Mouse (Mus musculus) right cerebral cortex, postnatal 14 days (tissue): ENCODE data around the gene Wdsub1.
A peak's percentile ranks its signal among the peaks of the same experiment; 100 is the strongest.
"Not testable (repeated sequence)": the region's sequence is repeated elsewhere in the genome, so short reads cannot be mapped to it uniquely, and the experiment has no call there.

Experiments used
- DNase-seq: peaks from one replicate; pipeline ENCODE4 v3.0.0; 2022

Wdsub1 gene

DNA sequence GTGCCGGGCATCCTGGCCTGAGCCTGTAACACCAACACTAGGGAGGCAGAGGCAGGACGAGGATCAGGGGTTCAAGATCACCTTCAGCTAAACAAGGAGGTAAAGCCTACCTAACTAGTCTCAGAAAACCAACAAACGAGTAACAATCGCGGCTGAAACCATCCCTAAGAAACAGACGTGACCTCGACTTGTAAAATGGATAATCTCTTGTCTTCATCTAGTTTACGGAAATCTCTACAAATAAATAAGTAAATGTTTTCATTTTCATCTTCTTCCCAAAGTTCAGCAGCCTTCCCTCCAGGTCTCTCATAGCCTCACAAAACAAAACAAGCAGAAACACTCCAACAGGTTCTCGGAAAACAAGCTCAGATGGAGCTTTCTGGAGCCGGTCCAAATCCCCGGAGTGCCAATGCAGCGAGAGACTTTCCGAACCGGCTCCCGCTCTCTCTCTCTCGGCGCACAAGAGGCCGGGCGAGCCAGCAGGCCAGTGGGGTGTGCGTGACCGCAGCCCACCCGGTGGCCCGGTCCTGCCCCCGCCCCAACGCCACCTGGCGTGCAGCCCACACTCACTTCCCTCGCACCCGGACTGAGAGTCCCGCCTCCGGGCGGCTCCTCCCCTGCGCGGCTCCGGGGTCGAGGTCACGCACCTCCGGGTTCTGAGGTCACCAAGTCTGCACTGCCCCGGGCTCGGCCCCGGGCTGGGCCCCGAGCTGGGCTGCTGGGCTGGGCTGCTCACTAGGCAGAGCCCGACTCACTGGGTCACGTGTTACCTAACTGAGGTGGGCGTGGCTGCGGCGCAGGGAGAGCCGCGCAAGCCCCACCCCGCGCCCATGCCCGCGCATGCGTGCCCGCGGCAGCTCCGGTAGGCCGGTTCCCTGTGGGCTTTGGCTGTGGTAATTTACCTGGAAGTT lies at the start of gene Wdsub1:
Gene Wdsub1 (minus strand): TSS at position 761 of the 911 bp plus-strand sequence.
- DNase-seq, result peak; percentile 92

DNA sequence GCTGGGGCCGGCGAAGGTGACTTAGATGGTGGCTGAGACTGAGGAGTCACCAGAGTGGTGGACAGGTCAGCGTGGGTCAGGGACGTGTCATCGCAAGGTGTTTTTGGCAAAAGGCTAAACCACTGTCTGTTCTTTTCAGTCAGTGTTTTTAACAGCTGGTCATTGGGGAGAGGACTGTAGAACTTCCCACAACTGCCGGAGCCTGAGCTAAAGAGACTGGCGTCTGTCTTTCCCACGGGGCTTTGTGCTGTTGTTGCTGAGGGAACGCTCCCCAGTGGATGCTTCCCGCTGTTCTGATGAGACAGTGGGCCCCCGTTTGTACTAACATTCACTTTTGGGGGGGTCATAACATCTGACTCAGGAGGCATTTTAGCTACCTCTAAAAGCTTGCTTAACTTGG lies 31.2 kb upstream of the Wdsub1 start:
- no peak for DNase-seq

DNA sequence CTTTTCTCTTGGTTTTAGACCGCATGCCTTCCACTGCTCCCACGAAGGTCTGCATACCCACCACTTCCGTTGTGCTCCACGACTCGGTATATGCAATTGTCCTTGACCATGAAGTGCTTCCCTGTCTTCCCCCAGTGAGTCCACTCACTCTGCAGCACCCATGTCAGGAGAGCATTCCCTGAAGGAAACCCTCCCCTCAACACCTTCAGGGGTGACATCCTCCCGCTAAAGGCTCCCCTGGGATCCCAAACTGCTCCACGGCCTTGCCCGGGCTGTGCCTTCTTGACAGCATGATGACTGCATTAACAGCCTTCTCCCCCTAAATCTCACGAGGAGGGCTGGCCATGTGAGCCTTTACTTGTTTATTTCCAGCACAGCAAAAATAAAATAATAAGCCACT lies 25.7 kb upstream of the Wdsub1 start:
- no peak for DNase-seq

DNA sequence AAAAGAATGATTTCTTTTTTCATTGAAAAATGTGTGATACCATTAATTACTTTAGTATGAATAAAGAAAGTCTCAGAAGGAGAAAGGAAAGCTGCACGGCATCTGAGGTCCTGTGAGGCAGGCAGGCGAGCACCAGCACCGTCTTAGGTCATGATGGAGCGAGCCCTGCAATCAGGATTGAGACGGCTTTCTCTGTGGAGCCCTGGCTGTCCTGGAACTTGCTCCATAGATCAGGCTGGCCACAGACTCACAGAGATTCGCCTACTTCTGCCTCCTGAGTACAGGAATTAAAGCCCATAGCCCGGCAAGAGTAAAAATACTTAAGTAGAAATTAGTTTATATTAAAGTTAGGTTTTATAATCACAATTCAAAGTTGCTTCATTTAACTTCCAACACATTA lies 21.6 kb upstream of the Wdsub1 start:
- DNase-seq, result no peak

DNA sequence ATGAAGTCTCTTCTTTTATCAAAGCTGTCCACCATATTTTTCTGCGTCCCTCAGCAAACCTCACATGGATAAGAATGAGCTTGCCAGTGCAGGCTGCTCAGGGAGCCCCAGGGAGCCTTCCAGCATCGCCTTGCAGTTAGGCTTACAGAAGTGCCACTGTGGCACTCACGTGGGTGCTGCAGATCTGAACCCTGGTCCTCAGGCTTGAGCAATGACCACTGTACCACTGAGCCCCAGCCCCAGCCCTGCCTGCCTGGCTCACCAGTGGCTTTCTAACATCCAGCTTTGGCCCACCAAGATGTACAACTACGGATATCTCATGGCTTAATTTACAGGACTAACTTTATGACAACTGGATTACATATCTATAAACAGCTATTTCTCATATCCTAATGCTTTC lies 16.3 kb upstream of the Wdsub1 start:
- no peak for DNase-seq

- no peak for DNase-seq
Observed at GRCm38 (mm10) chr2:59898105-59898504, 15.7 kb upstream of the Wdsub1 start.

DNA sequence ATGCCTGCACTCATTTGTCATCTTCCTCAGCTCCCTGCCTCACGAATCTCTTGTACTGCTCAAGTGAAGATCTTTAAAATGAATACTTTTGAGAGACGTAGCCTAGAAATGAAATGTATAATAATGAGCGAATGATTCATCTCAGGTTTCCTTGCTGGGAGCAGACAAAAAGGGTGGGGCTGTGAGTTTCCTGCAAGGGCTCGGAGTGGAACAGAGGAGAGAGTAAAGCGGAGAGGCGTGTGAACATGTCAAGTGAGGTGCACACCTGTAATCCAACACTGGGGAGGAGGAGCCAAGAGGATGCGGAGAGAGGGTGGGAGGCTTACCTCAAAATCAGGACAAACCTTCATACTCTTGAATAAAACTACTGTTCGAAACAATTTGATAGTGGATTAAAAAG lies 14.4 kb upstream of the Wdsub1 start:
- DNase-seq, result no peak

DNA sequence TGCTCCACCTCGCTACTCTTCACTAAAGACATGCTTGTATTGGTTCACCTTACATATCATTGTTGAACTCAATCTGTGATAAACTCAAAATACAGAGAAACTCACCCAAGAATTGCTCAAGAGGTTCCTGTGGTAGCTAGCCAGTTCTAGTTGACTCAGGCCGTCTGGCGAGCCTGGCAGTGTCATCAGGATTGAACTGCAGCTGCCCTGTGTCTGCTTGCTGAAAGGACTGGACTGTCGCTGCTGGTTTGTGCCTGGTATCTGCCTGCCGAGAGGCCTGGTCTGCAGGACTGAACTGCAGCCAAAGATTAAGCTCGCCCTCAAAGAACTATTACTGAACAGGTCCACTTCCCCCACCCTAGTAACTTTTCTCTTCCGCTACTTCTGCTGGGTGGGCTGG lies 14.0 kb upstream of the Wdsub1 start:
- no peak for DNase-seq

GRCm38 (mm10) chr2:59889699-59890098 lies 7.3 kb upstream of the Wdsub1 start:
- DNase-seq, result no peak

- DNase-seq, result no peak
Observed at GRCm38 (mm10) chr2:59882742-59883281, 421 bp upstream of the Wdsub1 start.

- no peak for DNase-seq
Observed at GRCm38 (mm10) chr2:59881404-59881803, 987 bp downstream of the Wdsub1 start.

GRCm38 (mm10) chr2:59878221-59878620 lies 4.2 kb downstream of the Wdsub1 start:
- DNase-seq, result no peak

- no peak for DNase-seq
Observed at GRCm38 (mm10) chr2:59877335-59877734, 5.1 kb downstream of the Wdsub1 start.

GRCm38 (mm10) chr2:59876482-59876881 lies 5.9 kb downstream of the Wdsub1 start:
- DNase-seq, result no peak

DNA sequence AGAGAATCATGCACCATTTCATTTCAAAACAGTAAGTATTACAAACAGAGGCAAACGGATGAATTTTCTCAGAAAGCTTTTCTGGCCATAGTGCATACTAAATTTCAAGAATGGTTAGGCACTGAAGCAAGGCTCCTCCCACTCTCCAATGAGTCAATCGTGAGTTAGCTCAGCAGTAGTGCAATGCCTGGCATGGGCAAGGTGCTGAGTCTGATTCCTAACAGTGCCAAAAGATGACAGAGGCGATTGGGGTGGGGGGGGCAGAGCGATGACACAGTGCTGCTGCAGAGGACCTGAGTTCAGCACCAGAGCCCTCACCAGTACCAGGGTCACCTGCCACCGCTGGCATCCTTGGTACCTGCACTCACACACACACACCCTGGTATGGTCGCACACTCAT lies 11.9 kb downstream of the Wdsub1 start:
- DNase-seq, result no peak

DNA sequence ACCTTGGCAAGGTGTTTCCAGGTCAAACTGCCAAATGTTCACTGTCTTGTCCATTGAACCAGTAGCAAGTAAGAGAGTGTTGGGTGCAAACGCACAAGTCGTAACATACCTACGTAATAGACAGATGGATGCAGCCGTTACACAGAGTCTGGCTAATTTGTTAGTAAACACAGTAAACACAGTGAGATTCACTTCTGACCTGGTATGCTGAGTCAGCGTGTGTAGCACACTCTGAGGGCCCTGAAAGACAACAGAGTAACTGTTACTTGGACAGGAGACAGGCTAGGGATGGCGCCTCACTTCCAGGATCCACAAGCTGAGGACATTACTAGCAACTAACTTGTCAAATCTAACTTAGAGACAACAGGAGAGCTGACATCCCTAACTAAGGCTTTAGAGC lies 19.8 kb downstream of the Wdsub1 start:
- no peak for DNase-seq

GRCm38 (mm10) chr2:59854363-59854762 lies 28.0 kb downstream of the Wdsub1 start:
- no peak for DNase-seq

DNA sequence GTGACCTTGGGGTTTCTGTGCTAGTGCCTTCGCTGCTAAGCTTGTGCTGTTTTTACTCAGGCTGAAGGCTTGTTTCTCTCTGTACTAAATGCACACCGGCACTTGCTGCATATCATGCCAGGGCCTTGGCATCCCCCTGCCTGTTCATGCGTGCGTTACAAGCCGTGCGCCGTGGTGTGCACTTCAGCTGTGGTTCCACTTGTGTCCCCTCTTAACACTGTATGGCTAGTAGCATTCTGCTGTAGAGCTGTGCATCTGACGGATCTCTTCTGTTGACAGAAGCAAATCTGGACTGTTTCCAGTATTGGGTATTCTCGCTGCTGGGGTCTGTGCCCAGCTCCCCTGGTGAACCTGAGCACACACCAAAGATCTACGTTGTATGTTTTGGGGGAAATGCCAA lies 28.8 kb downstream of the Wdsub1 start:
- no peak for DNase-seq

DNA sequence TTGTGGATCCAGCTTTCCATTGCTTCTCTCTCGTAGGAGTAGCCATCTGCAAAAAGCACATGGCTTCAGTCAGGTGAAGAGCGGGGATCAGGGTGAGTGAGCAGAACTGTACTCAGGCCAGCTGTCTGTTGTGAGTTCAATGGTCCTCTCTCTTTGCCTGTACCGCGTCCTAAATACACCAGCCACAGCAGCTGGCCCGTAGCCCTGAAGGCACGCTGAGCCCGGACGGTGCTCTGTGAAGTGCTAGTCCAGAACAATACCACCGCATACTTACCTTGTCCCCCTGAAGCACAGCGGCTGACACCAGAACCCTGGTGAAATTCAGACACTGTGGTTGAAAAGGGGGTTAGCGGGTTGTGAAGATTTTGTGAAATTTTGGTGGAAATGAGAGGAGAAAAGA lies 29.5 kb downstream of the Wdsub1 start:
- DNase-seq, result no peak

- DNase-seq, result not testable (repeated sequence)
Observed at GRCm38 (mm10) chr2:59851885-59852284, 30.5 kb downstream of the Wdsub1 start.

DNA sequence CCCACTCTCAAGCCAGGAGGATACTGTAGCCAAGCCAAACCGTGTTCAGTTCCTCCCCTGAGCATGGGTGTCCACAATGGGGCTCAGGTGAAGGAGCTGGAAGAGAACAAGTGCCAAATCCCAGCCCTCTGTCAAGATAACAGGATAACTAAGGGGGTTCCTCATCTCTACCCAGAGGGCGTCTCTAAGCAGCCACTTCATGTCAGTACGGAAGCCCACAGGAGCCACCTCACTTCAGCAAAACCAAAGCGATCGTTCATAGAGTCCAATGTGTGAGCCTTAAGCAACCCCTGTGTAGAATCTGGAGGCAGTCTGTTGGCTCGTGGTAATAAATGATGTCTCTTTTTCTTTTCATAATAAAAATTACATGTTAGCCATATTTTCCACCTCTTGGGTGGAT lies 38.5 kb downstream of the Wdsub1 start:
- DNase-seq, result no peak

- DNase-seq, result no peak
Observed at GRCm38 (mm10) chr2:59843156-59843555, 39.2 kb downstream of the Wdsub1 start.

- no peak for DNase-seq
Observed at GRCm38 (mm10) chr2:59842556-59843008, 39.8 kb downstream of the Wdsub1 start.

GRCm38 (mm10) chr2:59841944-59842343 lies 40.4 kb downstream of the Wdsub1 start:
- no peak for DNase-seq
